Mouse (Mus musculus): ENCODE results near the gene Tns1. TPM values are rescaled to one million over a fixed set of nuclear protein-coding genes. Genes with fewer than 3 reads are reported as not detected.

Tns1 gene
- polyA plus RNA-seq, 1 experiment: 26.4 TPM

DNA sequence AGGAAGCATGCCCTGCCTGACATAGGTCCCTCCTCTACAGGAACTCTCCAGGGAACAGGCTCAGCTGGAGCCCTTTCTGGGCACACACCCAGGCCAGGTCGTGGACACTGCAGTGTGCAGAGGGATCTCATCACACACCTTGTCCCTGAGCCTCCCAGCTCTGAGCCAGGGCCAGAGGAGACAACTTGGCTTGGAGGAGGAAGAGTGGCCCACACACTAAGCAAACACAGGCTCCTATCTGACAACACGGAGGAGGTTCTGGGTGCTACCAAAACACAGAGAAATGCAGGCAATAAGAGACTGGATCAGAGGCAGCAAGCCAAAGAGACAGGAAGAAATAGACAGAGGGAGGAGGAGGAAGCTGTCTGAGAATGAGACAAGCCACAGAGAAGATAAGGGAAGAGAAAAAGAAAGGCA is 42.7 kb downstream of the Tns1 start:
- peak overlapping the region; percentile 34; the same call in 1 of the 2 replicates for H3K27ac ChIP-seq (ENCODE audit: control insufficient read depth, insufficient read depth, low read depth, low read length, poor library complexity)
- H3K4me3 ChIP-seq (replicated peaks; ENCODE audit: control insufficient read depth, low read depth, low read length): no peak overlapping the region
- TF ChIP-seq CTCF (IDR thresholded peaks at IDR 0.05; ENCODE audit: control insufficient read depth, insufficient read depth, low read length): no peak
- no peak for TF ChIP-seq POLR2A (IDR thresholded peaks at IDR 0.05; ENCODE audit: borderline replicate concordance, control insufficient read depth, low read depth, low read length)
- no peaks in the 10 kb centered on the region for H3K4me1 ChIP-seq (ENCODE audit: control insufficient read depth, insufficient read depth, low read length)
- WGBS: 9% methylated on average over 2 of the region's 2 CpGs

DNA sequence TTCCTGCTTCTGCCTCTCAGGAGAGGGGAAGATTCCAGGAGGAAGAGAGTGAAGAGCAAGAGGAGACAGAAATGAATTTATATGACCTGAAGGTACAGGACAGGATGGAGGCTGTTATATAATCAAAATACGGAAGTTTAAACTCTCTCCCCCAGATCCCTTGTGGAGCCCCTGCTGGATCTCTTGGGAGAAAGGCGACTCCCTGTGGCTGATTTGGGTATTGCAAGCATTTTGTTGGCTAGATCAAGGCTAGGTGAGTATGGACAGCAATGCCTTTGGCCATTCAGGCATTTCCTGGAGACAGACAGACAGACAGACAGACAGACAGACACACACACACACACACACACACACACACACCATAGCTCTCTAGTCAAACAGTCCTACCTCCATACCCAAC is 46.9 kb downstream of the Tns1 start:
- no peak overlapping the region for H3K4me3 ChIP-seq (replicated peaks; ENCODE audit: control insufficient read depth, low read depth, low read length)
- no peaks in the 10 kb centered on the region for H3K4me1 ChIP-seq (ENCODE audit: control insufficient read depth, insufficient read depth, low read length)
- 0% methylated on average over 2 of the region's 2 CpGs for WGBS
- no peak for TF ChIP-seq POLR2A (IDR thresholded peaks at IDR 0.05; ENCODE audit: borderline replicate concordance, control insufficient read depth, low read depth, low read length)
- peak; percentile 50 for TF ChIP-seq CTCF (IDR thresholded peaks at IDR 0.05; ENCODE audit: control insufficient read depth, insufficient read depth, low read length)
- no peak overlapping the region for H3K27ac ChIP-seq (ENCODE audit: control insufficient read depth, insufficient read depth, low read depth, low read length, poor library complexity)

GRCm38 (mm10) chr1:74076230-74076629 is 48.0 kb downstream of the Tns1 start:
- H3K4me3 ChIP-seq (replicated peaks; ENCODE audit: control insufficient read depth, low read depth, low read length): no peak overlapping the region
- H3K27ac ChIP-seq (ENCODE audit: control insufficient read depth, insufficient read depth, low read depth, low read length, poor library complexity): no peak overlapping the region
- H3K4me1 ChIP-seq (ENCODE audit: control insufficient read depth, insufficient read depth, low read length): no peaks in the 10 kb centered on the region
- 79% methylated on average over 4 of the region's 4 CpGs for WGBS
- TF ChIP-seq POLR2A (IDR thresholded peaks at IDR 0.05; ENCODE audit: borderline replicate concordance, control insufficient read depth, low read depth, low read length) (no peak), CTCF (IDR thresholded peaks at IDR 0.05; ENCODE audit: control insufficient read depth, insufficient read depth, low read length) (no peak)

DNA sequence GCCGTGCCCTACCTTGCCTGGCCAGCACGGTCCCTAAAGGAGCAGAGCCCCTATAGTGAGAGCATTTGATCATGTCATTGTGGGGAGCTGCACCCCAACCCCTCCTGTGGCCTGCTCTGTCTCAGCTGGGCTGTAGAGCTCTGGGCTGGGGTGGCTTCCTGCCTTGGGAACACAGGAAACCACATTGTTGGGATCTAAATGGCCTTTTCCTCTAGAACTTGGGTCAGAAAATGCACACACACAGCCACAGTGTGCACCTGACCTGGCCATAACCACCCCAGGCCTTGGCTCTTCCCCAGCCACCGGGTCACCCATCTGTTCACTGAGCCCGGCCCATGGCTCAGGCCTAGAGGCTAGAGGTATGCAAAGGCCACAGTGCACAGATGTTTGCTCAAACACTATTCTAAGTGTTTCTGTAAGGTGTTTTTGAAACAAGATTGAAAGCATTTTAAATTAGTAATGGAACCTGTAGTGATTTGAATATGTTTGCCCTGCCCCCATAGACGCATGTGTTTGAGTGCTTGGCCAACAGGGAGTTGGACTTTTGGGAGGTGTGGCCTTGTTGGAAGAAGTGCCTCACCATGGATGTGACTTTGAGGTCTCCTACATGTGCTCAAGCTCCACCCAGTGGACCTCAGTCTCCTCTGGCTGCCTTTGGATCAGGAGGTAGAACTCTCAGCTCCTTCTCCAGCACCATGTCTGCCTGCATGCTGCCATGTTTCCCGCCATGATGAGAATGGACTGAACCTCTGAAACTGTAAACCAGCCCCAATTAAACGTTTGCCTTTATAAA is 49.4 kb downstream of the Tns1 start:
- TF ChIP-seq CTCF (IDR thresholded peaks at IDR 0.05; ENCODE audit: control insufficient read depth, insufficient read depth, low read length): no peak
- WGBS: 68% methylated on average over 7 of the region's 7 CpGs
- Histone ChIP-seq H3K4me3 (replicated peaks; ENCODE audit: control insufficient read depth, low read depth, low read length) (no peak overlapping the region), H3K27ac (ENCODE audit: control insufficient read depth, insufficient read depth, low read depth, low read length, poor library complexity) (no peak overlapping the region), H3K4me1 (ENCODE audit: control insufficient read depth, insufficient read depth, low read length) (no peaks in the 10 kb centered on the region)

DNA sequence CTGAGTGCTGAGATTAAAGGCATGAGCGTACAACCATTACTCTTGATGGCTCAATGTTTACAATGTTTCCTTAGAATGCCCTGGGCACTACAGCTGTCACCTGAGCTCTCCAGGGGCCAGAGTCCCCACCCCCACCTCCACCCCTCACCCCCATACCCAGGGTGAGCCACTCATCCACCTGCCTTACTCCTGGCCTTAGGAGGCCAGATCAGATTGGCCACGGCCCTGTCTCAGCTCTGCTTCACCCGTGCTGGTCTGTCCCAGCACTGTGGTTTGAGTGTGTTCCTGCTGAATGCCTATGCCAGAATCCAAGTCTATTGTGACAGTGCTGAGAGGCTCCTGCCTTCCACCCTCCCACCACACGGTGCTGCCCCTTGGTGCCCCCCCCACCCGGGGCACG is 50.5 kb downstream of the Tns1 start:
- Histone ChIP-seq H3K4me1 (ENCODE audit: control insufficient read depth, insufficient read depth, low read length) (no peaks in the 10 kb centered on the region), H3K4me3 (replicated peaks; ENCODE audit: control insufficient read depth, low read depth, low read length) (no peak overlapping the region), H3K27ac (ENCODE audit: control insufficient read depth, insufficient read depth, low read depth, low read length, poor library complexity) (no peak overlapping the region)
- TF ChIP-seq POLR2A (IDR thresholded peaks at IDR 0.05; ENCODE audit: borderline replicate concordance, control insufficient read depth, low read depth, low read length) (no peak), CTCF (IDR thresholded peaks at IDR 0.05; ENCODE audit: control insufficient read depth, insufficient read depth, low read length) (no peak)
- WGBS: 63% methylated on average over 6 of the region's 6 CpGs

GRCm38 (mm10) chr1:74070745-74071144 is 53.5 kb downstream of the Tns1 start:
- H3K27ac ChIP-seq (ENCODE audit: control insufficient read depth, insufficient read depth, low read depth, low read length, poor library complexity): no peak overlapping the region
- H3K4me3 ChIP-seq (replicated peaks; ENCODE audit: control insufficient read depth, low read depth, low read length): no peak overlapping the region
- TF ChIP-seq CTCF (IDR thresholded peaks at IDR 0.05; ENCODE audit: control insufficient read depth, insufficient read depth, low read length) (no peak), POLR2A (IDR thresholded peaks at IDR 0.05; ENCODE audit: borderline replicate concordance, control insufficient read depth, low read depth, low read length) (no peak)
- no peaks in the 10 kb centered on the region for H3K4me1 ChIP-seq (ENCODE audit: control insufficient read depth, insufficient read depth, low read length)
- WGBS: 87% methylated on average over 4 of the region's 4 CpGs

DNA sequence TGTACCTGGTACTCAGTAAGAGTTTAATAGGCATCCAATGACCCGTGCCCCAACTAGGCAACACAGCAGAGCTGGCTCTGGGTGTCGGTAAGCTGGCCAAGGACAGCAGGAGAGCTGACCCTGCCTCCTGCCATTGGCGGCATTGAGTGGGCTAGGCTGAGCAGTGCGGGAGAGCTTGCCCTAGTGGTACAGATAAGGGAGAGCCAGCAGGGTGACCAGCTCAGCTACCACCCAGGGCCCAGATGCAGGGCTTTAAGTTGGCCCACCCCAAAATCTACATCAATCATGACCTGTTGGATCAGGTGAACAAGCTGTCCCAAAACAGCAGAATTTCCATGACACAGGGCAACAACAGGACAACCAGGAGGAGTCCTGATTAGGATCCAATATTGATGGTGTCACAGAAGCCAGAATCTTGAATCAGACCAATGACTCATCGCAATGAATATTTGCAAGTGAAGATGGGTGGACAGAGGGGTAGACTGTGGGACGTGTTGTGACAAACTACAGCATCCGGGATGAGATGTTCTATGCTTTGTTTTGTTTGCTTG is 54.2 kb downstream of the Tns1 start:
- Histone ChIP-seq H3K4me3 (replicated peaks; ENCODE audit: control insufficient read depth, low read depth, low read length) (no peak overlapping the region), H3K27ac (ENCODE audit: control insufficient read depth, insufficient read depth, low read depth, low read length, poor library complexity) (no peak overlapping the region), H3K4me1 (ENCODE audit: control insufficient read depth, insufficient read depth, low read length) (no peaks in the 10 kb centered on the region)
- WGBS: 85% methylated on average over 7 of the region's 7 CpGs
- no peak for TF ChIP-seq POLR2A (IDR thresholded peaks at IDR 0.05; ENCODE audit: borderline replicate concordance, control insufficient read depth, low read depth, low read length)
- TF ChIP-seq CTCF (IDR thresholded peaks at IDR 0.05; ENCODE audit: control insufficient read depth, insufficient read depth, low read length): no peak

- no peak for TF ChIP-seq POLR2A (IDR thresholded peaks at IDR 0.05; ENCODE audit: borderline replicate concordance, control insufficient read depth, low read depth, low read length)
- H3K4me1 ChIP-seq (ENCODE audit: control insufficient read depth, insufficient read depth, low read length): no peaks in the 10 kb centered on the region
- H3K4me3 ChIP-seq (replicated peaks; ENCODE audit: control insufficient read depth, low read depth, low read length): no peak overlapping the region
- 60% methylated on average over 9 of the region's 9 CpGs for WGBS
- H3K27ac ChIP-seq (ENCODE audit: control insufficient read depth, insufficient read depth, low read depth, low read length, poor library complexity): no peak overlapping the region
Measured at GRCm38 (mm10) chr1:74069085-74069835, 55.0 kb downstream of the Tns1 start.

Measured in bone marrow, adult 2 months (tissue).